In the genomic region with DNA sequence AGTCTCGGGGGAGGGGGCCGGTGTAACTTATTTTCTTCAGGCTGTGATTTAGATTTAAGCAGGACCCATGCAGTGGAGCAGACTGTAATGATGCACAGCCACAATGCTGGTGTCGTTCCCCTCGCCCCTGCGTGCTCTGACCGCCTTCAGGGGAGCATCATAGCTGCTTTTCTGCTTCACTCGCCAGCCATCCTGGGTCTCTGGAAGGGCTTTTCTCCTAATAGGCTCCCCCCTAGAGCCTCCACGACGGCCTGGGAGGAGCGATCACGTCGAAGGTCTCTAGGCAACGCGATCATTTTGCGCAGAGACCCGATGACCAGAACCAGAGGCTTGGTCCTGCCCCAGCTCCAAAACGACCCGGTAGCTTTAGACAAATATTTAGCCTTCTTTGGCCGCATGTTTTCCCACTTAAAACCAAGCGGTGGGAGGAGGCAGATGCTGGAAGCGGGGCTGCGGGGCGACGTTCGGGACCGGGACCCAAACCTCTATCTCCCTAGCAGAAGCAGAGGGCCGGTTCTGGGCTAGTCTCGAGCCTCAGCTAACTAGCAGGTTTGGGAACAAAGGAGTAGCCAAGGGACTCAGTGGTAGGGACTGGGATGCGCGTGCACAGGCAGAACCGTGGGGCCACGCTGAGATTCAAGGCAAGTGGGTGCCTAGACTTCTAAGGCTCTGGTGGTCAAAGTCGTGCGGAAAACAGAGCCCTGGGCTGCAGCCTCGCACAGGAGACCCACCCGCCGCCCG, we compare ENCODE assay signal across 10 mouse cellular contexts. TPM values are rescaled to one million over a fixed set of nuclear protein-coding genes. Genes with fewer than 3 reads are reported as not detected.
DNase-seq lines count a peak whose midpoint lies in the region; ATAC-seq lines count a peak whose summit lies in the region.
"Had no signal": no experiment of that assay in that cellular context is flagged by ENCODE, and none has a peak within 500 bp of the region (broad histone marks: within the 10 kb centered on the region; RNA-seq: fewer than 3 reads in every experiment).

No protein-coding gene starts in this region.

- 14% methylated on average over 38 of the region's 38 CpGs for WGBS in kidney, embryonic 14.5 days
- 11% methylated on average over 38 of the region's 38 CpGs for WGBS in embryonic facial prominence, embryonic 10.5 days
- 6% methylated on average over 38 of the region's 38 CpGs for WGBS in hindbrain, embryonic 15.5 days

- no peak for DNase-seq in kidney, adult 9 months
- peak; percentile 26 for DNase-seq in embryonic facial prominence, embryonic 10.5 days (ENCODE audit: low spot score)
- DNase-seq in neural tube, embryonic 10.5 days (ENCODE audit: extremely low spot score, low spot score) = peak; percentile 32
- DNase-seq in kidney, adult 8-10 months = no peak
- no peak for DNase-seq in layer of hippocampus, adult 9-11 months

- peak overlapping the region; percentile 32 for H3K4me3 ChIP-seq in kidney, embryonic 14.5 days (ENCODE audit: low read length)
- H3K4me3 ChIP-seq in embryonic facial prominence, embryonic 10.5 days = peak overlapping the region; percentile 59
- peak overlapping the region; percentile 54 for H3K4me3 ChIP-seq in hindbrain, embryonic 15.5 days

- H3K9ac ChIP-seq in kidney, embryonic 14.5 days (ENCODE audit: low read depth, low read length) = 0 out of 2 replicates have a peak overlapping the region, but pooled peaks have one; percentile 7
- H3K9ac ChIP-seq in hindbrain, embryonic 15.5 days = peak overlapping the region; percentile 61

- H3K9me3 ChIP-seq in kidney, embryonic 14.5 days (ENCODE audit: control insufficient read depth, low read length) = no peaks in the 10 kb centered on the region
- no peaks in the 10 kb centered on the region for H3K9me3 ChIP-seq in embryonic facial prominence, embryonic 10.5 days
- no peaks in the 10 kb centered on the region for H3K9me3 ChIP-seq in hindbrain, embryonic 15.5 days

- H3K27ac ChIP-seq in kidney, embryonic 14.5 days (ENCODE audit: low read depth, low read length) = no peak overlapping the region
- H3K27ac ChIP-seq in embryonic facial prominence, embryonic 10.5 days (replicated peaks) = peak overlapping the region; percentile 45; the same call in 1 of the 2 replicates
- H3K27ac ChIP-seq in hindbrain, embryonic 15.5 days (replicated peaks) = peak overlapping the region; percentile 69

- ATAC-seq in kidney, embryonic 14.5 days (ENCODE audit: low FRiP score, low TSS enrichment) = no peak
- peak; percentile 21; the same call in 1 of the 2 replicates for ATAC-seq in hindbrain, embryonic 15.5 days (ENCODE audit: low FRiP score, low read depth)
- ATAC-seq in megakaryocyte progenitor cell, adult 5-6 weeks (replicated peaks; ENCODE audit: poor library complexity) = no peak

- H3K4me1 ChIP-seq in kidney, embryonic 14.5 days (ENCODE audit: control insufficient read depth, insufficient read depth, low read length) = peaks cover 7% of the 10 kb centered on the region; the same call in 1 of the 2 replicates
- peaks cover 18% of the 10 kb centered on the region for H3K4me1 ChIP-seq in embryonic facial prominence, embryonic 10.5 days
- H3K4me1 ChIP-seq in hindbrain, embryonic 15.5 days (replicated peaks) = peaks cover 16% of the 10 kb centered on the region; the same call in 1 of the 2 replicates

- H3K36me3 ChIP-seq in kidney, embryonic 14.5 days (ENCODE audit: control insufficient read depth, insufficient read depth, low read length) = no peaks in the 10 kb centered on the region
- no peaks in the 10 kb centered on the region for H3K36me3 ChIP-seq in embryonic facial prominence, embryonic 10.5 days (replicated peaks)
- no peaks in the 10 kb centered on the region for H3K36me3 ChIP-seq in hindbrain, embryonic 15.5 days

- peaks cover 36% of the 10 kb centered on the region for H3K27me3 ChIP-seq in kidney, embryonic 14.5 days (ENCODE audit: control insufficient read depth, insufficient read depth, low read length)
- peaks cover 65% of the 10 kb centered on the region for H3K27me3 ChIP-seq in embryonic facial prominence, embryonic 10.5 days (replicated peaks; ENCODE audit: low read depth, poor library complexity, severe bottlenecking)
- H3K27me3 ChIP-seq in hindbrain, embryonic 15.5 days = no peaks in the 10 kb centered on the region

- peak overlapping the region; percentile 44 for H3K4me2 ChIP-seq in kidney, embryonic 14.5 days (replicated peaks; ENCODE audit: low read depth, low read length)
- peak overlapping the region; percentile 63 for H3K4me2 ChIP-seq in hindbrain, embryonic 15.5 days

RNA-seq across cellular contexts. Expression of gene Chrna3, which starts 0.7 kb away (rescaled TPM):
- polyA plus RNA-seq in kidney, embryonic 14.5 days (2014; fragmentation: Nextera tagmentation; extraction: Ambion mirVana) = 0.14 and 0.15 TPM in 2 replicates
- 3.1 and 5.0 TPM in 2 replicates for polyA plus RNA-seq in embryonic facial prominence, embryonic 10.5 days (2016; fragmentation: Nextera tagmentation; extraction: Ambion mirVana)
- 15.5 and 18.5 TPM in 2 replicates for polyA plus RNA-seq in hindbrain, embryonic 15.5 days (2015; fragmentation: Nextera tagmentation; extraction: Ambion mirVana)
- total RNA-seq in megakaryocyte progenitor cell, adult 5-6 weeks (2015) = not detected in 2 replicates
- not detected in 2 replicates for total RNA-seq in megakaryocyte progenitor cell, adult 5-6 weeks (2017)
- total RNA-seq: granulocyte monocyte progenitor cell, adult 5-6 weeks; megakaryocyte, adult 5-6 weeks had no signal

RNA-seq across cellular contexts. Expression of gene Chrnb4, which starts 22.9 kb away (rescaled TPM):
- polyA plus RNA-seq in kidney, embryonic 14.5 days (2014; fragmentation: Nextera tagmentation; extraction: Ambion mirVana) = 0.77 and 1.6 TPM in 2 replicates
- 1.3 and 1.9 TPM in 2 replicates for polyA plus RNA-seq in embryonic facial prominence, embryonic 10.5 days (2016; fragmentation: Nextera tagmentation; extraction: Ambion mirVana)
- polyA plus RNA-seq in hindbrain, embryonic 15.5 days (2015; fragmentation: Nextera tagmentation; extraction: Ambion mirVana) = 1.2 and 1.4 TPM in 2 replicates
- 0.10 TPM in 1 of 2 replicates, not detected in the other for total RNA-seq in megakaryocyte progenitor cell, adult 5-6 weeks (2015)
- not detected in 2 replicates for total RNA-seq in megakaryocyte progenitor cell, adult 5-6 weeks (2017)
- total RNA-seq: granulocyte monocyte progenitor cell, adult 5-6 weeks had no signal

RNA-seq across cellular contexts. Expression of gene Chrna5, which starts 45.0 kb away (rescaled TPM):
- 0.17 and 0.72 TPM in 2 replicates for polyA plus RNA-seq in kidney, embryonic 14.5 days (2014; fragmentation: Nextera tagmentation; extraction: Ambion mirVana)
- polyA plus RNA-seq in embryonic facial prominence, embryonic 10.5 days (2016; fragmentation: Nextera tagmentation; extraction: Ambion mirVana) = 1.00 and 1.4 TPM in 2 replicates
- polyA plus RNA-seq in hindbrain, embryonic 15.5 days (2015; fragmentation: Nextera tagmentation; extraction: Ambion mirVana) = 4.4 and 4.5 TPM in 2 replicates
- total RNA-seq in megakaryocyte progenitor cell, adult 5-6 weeks (2015) = not detected in 2 replicates
- not detected in 2 replicates for total RNA-seq in megakaryocyte progenitor cell, adult 5-6 weeks (2017)
- total RNA-seq: granulocyte monocyte progenitor cell, adult 5-6 weeks; megakaryocyte, adult 5-6 weeks had no signal

Comparison
In these comparisons a context has a peak if more than half of its experiments do, and no peak if none do; other contexts are left out.
1. DNase-seq: peak in embryonic facial prominence, embryonic 10.5 days (single experiment) and neural tube, embryonic 10.5 days (single experiment); none in kidney, adult 9 months (single experiment), kidney, adult 8-10 months (0 of 2) and layer of hippocampus, adult 9-11 months (single experiment).
2. Peak in every context shown above with its lines, with median percentiles within 50 percentile points of each other: H3K4me3 ChIP-seq.